Mouse (Mus musculus): ENCODE measurements at regions not wholly inside any gene's neighbourhood (a gene's known extent, or its start where the extent isn't known, plus 50 kb on each side); places are given as distances from the start of the nearest gene placed in this dataset.

DNA sequence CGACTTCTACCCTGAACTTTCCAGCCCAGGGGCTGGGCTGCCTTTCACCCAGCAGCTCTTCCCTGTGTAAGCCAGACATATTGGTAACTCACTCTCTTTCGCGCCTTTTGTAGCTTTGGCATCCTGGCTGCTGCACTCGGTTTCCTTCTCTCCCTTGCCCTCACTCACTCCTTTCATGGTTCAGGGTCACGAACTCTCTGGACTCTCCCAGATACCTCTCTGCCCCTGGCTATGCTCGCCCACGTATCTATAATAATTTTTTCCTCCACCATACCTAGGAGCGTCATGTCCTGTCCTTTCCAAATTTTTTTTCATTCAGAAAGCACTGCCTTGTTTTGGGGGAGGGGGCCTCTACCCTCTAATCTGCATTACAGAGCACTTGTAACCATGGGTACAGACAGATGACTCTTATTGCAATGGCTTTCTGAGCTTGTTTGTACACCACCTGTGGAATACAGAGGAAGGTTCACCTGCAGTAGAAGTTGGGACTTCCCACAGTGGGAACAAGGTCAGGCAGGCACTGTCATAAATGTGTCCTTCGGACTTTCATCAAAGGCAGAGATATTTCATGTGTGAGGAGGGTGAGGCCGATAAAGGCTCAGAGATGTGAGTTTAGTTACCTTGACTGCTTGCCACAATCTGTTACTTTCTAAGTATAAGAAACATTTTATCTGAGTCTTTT is 134.8 kb upstream of the Slc38a2 start:
- Histone ChIP-seq H3K27me3 (ENCODE audit: control insufficient read depth, insufficient read depth, low read length) (no peaks in the 10 kb centered on the region), H3K36me3 (ENCODE audit: control insufficient read depth, insufficient read depth, low read length) (no peaks in the 10 kb centered on the region), H3K27ac (ENCODE audit: insufficient read depth, low read length) (no peak overlapping the region), H3K4me1 (ENCODE audit: control insufficient read depth, insufficient read depth, insufficient read length) (no peaks in the 10 kb centered on the region), H3K4me3 (ENCODE audit: extremely low read depth, insufficient read depth, insufficient read length) (no peak overlapping the region)
- 88% methylated on average over 10 of the region's 10 CpGs for WGBS
- DNase-seq (ENCODE audit: low read depth in 1 of 2, low spot score in 2 of 2): no peak
- TF ChIP-seq CTCF (IDR thresholded peaks at IDR 0.05; ENCODE audit: extremely low read depth, insufficient read depth, insufficient read length, insufficient replicate concordance): no peak
- no peak for TF ChIP-seq POLR2A (IDR thresholded peaks at IDR 0.05; ENCODE audit: low read depth, low read length)

GRCm38 (mm10) chr15:96832389-96832788 is 132.9 kb upstream of the Slc38a2 start:
- Histone ChIP-seq H3K4me3 (ENCODE audit: extremely low read depth, insufficient read depth, insufficient read length) (no peak overlapping the region), H3K36me3 (ENCODE audit: control insufficient read depth, insufficient read depth, low read length) (no peaks in the 10 kb centered on the region), H3K4me1 (ENCODE audit: control insufficient read depth, insufficient read depth, insufficient read length) (no peaks in the 10 kb centered on the region), H3K27ac (ENCODE audit: insufficient read depth, low read length) (no peak overlapping the region), H3K27me3 (ENCODE audit: control insufficient read depth, insufficient read depth, low read length) (no peaks in the 10 kb centered on the region)
- TF ChIP-seq CTCF (IDR thresholded peaks at IDR 0.05; ENCODE audit: extremely low read depth, insufficient read depth, insufficient read length, insufficient replicate concordance): no peak
- WGBS: 91% methylated on average over 10 of the region's 10 CpGs
- no peak for DNase-seq (ENCODE audit: low read depth in 1 of 2, low spot score in 2 of 2)

GRCm38 (mm10) chr15:96831256-96831655 is 131.7 kb upstream of the Slc38a2 start:
- Histone ChIP-seq H3K36me3 (ENCODE audit: control insufficient read depth, insufficient read depth, low read length) (no peaks in the 10 kb centered on the region), H3K27me3 (ENCODE audit: control insufficient read depth, insufficient read depth, low read length) (no peaks in the 10 kb centered on the region), H3K27ac (ENCODE audit: insufficient read depth, low read length) (no peak overlapping the region), H3K4me1 (ENCODE audit: control insufficient read depth, insufficient read depth, insufficient read length) (no peaks in the 10 kb centered on the region), H3K4me3 (ENCODE audit: extremely low read depth, insufficient read depth, insufficient read length) (no peak overlapping the region)
- no peak for DNase-seq (ENCODE audit: low read depth in 1 of 2, low spot score in 2 of 2)
- WGBS: 90% methylated on average over 10 of the region's 10 CpGs
- TF ChIP-seq POLR2A (IDR thresholded peaks at IDR 0.05; ENCODE audit: low read depth, low read length) (no peak), CTCF (IDR thresholded peaks at IDR 0.05; ENCODE audit: extremely low read depth, insufficient read depth, insufficient read length, insufficient replicate concordance) (no peak)

DNA sequence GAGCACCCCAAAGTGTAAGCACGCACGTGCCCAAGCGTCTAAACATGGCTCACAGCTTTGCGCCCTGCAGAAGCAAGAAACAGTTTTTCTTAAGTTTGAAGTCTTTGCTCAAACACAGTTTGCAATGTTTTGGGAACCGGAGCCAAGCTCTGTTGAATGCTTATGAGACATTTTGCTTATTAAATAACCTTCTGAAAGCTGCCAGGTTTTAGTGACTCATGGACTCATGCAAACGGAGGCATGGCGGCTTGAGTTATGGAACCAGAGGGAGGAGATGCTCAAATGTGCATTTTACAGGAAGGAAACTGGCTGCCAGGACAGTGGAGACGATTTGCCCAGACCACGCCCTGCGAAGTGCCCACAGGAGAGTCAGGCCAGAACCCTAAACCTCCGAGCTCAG is 131.0 kb upstream of the Slc38a2 start:
- Histone ChIP-seq H3K4me1 (ENCODE audit: control insufficient read depth, insufficient read depth, insufficient read length) (no peaks in the 10 kb centered on the region), H3K4me3 (ENCODE audit: extremely low read depth, insufficient read depth, insufficient read length) (no peak overlapping the region), H3K27ac (ENCODE audit: insufficient read depth, low read length) (no peak overlapping the region), H3K36me3 (ENCODE audit: control insufficient read depth, insufficient read depth, low read length) (no peaks in the 10 kb centered on the region), H3K27me3 (ENCODE audit: control insufficient read depth, insufficient read depth, low read length) (no peaks in the 10 kb centered on the region)
- DNase-seq (ENCODE audit: low read depth in 1 of 2, low spot score in 2 of 2): no peak
- TF ChIP-seq CTCF (IDR thresholded peaks at IDR 0.05; ENCODE audit: extremely low read depth, insufficient read depth, insufficient read length, insufficient replicate concordance) (no peak), POLR2A (IDR thresholded peaks at IDR 0.05; ENCODE audit: low read depth, low read length) (no peak)
- WGBS: 85% methylated on average over 11 of the region's 11 CpGs

GRCm38 (mm10) chr15:96829941-96830340 is 130.4 kb upstream of the Slc38a2 start:
- Histone ChIP-seq H3K4me3 (ENCODE audit: extremely low read depth, insufficient read depth, insufficient read length) (no peak overlapping the region), H3K27ac (ENCODE audit: insufficient read depth, low read length) (no peak overlapping the region), H3K36me3 (ENCODE audit: control insufficient read depth, insufficient read depth, low read length) (no peaks in the 10 kb centered on the region), H3K27me3 (ENCODE audit: control insufficient read depth, insufficient read depth, low read length) (no peaks in the 10 kb centered on the region), H3K4me1 (ENCODE audit: control insufficient read depth, insufficient read depth, insufficient read length) (no peaks in the 10 kb centered on the region)
- no peak for DNase-seq (ENCODE audit: low read depth in 1 of 2, low spot score in 2 of 2)
- 88% methylated on average over 12 of the region's 12 CpGs for WGBS
- no peak for TF ChIP-seq POLR2A (IDR thresholded peaks at IDR 0.05; ENCODE audit: low read depth, low read length)
- no peak for TF ChIP-seq CTCF (IDR thresholded peaks at IDR 0.05; ENCODE audit: extremely low read depth, insufficient read depth, insufficient read length, insufficient replicate concordance)

DNA sequence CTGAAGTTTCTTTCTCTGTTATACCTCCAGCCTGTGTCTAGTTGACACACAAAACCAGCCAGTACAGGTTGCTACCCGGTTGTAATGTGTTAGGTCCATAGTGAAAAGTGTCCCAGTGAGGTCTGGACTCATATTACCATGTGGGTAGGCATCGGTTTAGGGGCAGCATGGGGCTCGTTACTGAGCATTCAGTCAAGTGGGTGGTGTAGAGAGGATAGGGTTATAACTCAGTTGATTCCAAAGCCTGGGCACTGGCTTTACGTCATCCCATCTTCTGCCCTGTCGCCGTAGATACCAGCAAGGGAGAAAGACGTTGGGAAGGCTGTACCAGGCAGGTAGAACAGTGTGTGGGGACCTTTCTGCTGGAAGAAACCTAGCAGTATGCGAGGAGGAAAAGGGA is 129.2 kb upstream of the Slc38a2 start:
- no peak for DNase-seq (ENCODE audit: low read depth in 1 of 2, low spot score in 2 of 2)
- Histone ChIP-seq H3K36me3 (ENCODE audit: control insufficient read depth, insufficient read depth, low read length) (no peaks in the 10 kb centered on the region), H3K27me3 (ENCODE audit: control insufficient read depth, insufficient read depth, low read length) (no peaks in the 10 kb centered on the region), H3K4me3 (ENCODE audit: extremely low read depth, insufficient read depth, insufficient read length) (no peak overlapping the region), H3K27ac (ENCODE audit: insufficient read depth, low read length) (no peak overlapping the region), H3K4me1 (ENCODE audit: control insufficient read depth, insufficient read depth, insufficient read length) (no peaks in the 10 kb centered on the region)
- WGBS: 90% methylated on average over 8 of the region's 8 CpGs
- TF ChIP-seq CTCF (IDR thresholded peaks at IDR 0.05; ENCODE audit: extremely low read depth, insufficient read depth, insufficient read length, insufficient replicate concordance): no peak
- no peak for TF ChIP-seq POLR2A (IDR thresholded peaks at IDR 0.05; ENCODE audit: low read depth, low read length)

DNA sequence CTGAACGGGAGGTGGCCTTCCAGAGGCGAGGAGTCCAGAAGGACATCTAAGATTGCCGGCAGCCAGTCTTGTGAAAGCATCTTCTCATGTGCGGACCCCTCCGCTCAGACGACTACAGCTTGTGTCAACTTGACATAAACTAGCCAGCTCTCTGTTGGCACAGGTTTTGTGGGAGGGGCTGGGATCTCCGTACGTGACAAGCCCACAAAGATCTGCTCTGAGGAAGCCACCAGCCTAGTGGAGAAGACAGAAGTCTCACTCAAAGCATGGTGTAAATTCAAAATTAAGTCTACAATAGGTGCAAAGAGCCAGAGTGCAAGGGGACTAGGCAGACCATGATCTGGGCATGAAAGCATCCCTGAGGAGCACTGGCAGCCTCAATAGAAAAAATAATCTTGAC is 128.4 kb upstream of the Slc38a2 start:
- DNase-seq (ENCODE audit: low read depth in 1 of 2, low spot score in 2 of 2): no peak
- TF ChIP-seq POLR2A (IDR thresholded peaks at IDR 0.05; ENCODE audit: low read depth, low read length) (no peak), CTCF (IDR thresholded peaks at IDR 0.05; ENCODE audit: extremely low read depth, insufficient read depth, insufficient read length, insufficient replicate concordance) (no peak)
- Histone ChIP-seq H3K27ac (ENCODE audit: insufficient read depth, low read length) (no peak overlapping the region), H3K36me3 (ENCODE audit: control insufficient read depth, insufficient read depth, low read length) (no peaks in the 10 kb centered on the region), H3K4me1 (ENCODE audit: control insufficient read depth, insufficient read depth, insufficient read length) (no peaks in the 10 kb centered on the region), H3K4me3 (ENCODE audit: extremely low read depth, insufficient read depth, insufficient read length) (no peak overlapping the region), H3K27me3 (ENCODE audit: control insufficient read depth, insufficient read depth, low read length) (no peaks in the 10 kb centered on the region)
- WGBS: 83% methylated on average over 8 of the region's 8 CpGs
